Mouse (Mus musculus): Measurements from ENCODE around the gene Nup153.

Nup153 gene

GRCm38 (mm10) chr13:46727837-46728268 lies at the start of gene Nup153:
TSS of gene Nup153 (minus strand) at chr13:46727940.
- DNase-seq (ENCODE audit: low read depth, low spot score) = peak; percentile 99

GRCm38 (mm10) chr13:46777461-46777860 lies 49.7 kb upstream of the Nup153 start:
- DNase-seq (ENCODE audit: low read depth, low spot score) = no peak

- no peak for DNase-seq (ENCODE audit: low read depth, low spot score)
Measured at GRCm38 (mm10) chr13:46776636-46777305, 49.0 kb upstream of the Nup153 start.

GRCm38 (mm10) chr13:46774998-46775397 lies 47.3 kb upstream of the Nup153 start:
- DNase-seq (ENCODE audit: low read depth, low spot score) = no peak

GRCm38 (mm10) chr13:46772581-46772980 lies 44.8 kb upstream of the Nup153 start:
- no peak for DNase-seq (ENCODE audit: low read depth, low spot score)

- no peak for DNase-seq (ENCODE audit: low read depth, low spot score)
Measured at GRCm38 (mm10) chr13:46765361-46765760, 37.6 kb upstream of the Nup153 start.

GRCm38 (mm10) chr13:46763210-46763609 lies 35.5 kb upstream of the Nup153 start:
- DNase-seq (ENCODE audit: low read depth, low spot score) = no peak

GRCm38 (mm10) chr13:46760921-46761320 lies 33.2 kb upstream of the Nup153 start:
- no peak for DNase-seq (ENCODE audit: low read depth, low spot score)

GRCm38 (mm10) chr13:46759281-46759809 lies 31.6 kb upstream of the Nup153 start:
- DNase-seq (ENCODE audit: low read depth, low spot score) = no peak

- DNase-seq (ENCODE audit: low read depth, low spot score) = no peak
Measured at GRCm38 (mm10) chr13:46758627-46759026, 30.9 kb upstream of the Nup153 start.

- no peak for DNase-seq (ENCODE audit: low read depth, low spot score)
Measured at GRCm38 (mm10) chr13:46757946-46758345, 30.2 kb upstream of the Nup153 start.

GRCm38 (mm10) chr13:46753294-46753693 lies 25.6 kb upstream of the Nup153 start:
- no peak for DNase-seq (ENCODE audit: low read depth, low spot score)

GRCm38 (mm10) chr13:46752566-46753229 lies 25.0 kb upstream of the Nup153 start:
- DNase-seq (ENCODE audit: low read depth, low spot score) = no peak

- DNase-seq (ENCODE audit: low read depth, low spot score) = no peak
Measured at GRCm38 (mm10) chr13:46748138-46748873, 20.6 kb upstream of the Nup153 start.

GRCm38 (mm10) chr13:46743821-46744220 lies 16.1 kb upstream of the Nup153 start:
- no peak for DNase-seq (ENCODE audit: low read depth, low spot score)

- DNase-seq (ENCODE audit: low read depth, low spot score) = no peak
Measured at GRCm38 (mm10) chr13:46742367-46742766, 14.6 kb upstream of the Nup153 start.

GRCm38 (mm10) chr13:46739426-46739825 lies 11.7 kb upstream of the Nup153 start:
- no peak for DNase-seq (ENCODE audit: low read depth, low spot score)

- no peak for DNase-seq (ENCODE audit: low read depth, low spot score)
Measured at GRCm38 (mm10) chr13:46737482-46737881, 9.7 kb upstream of the Nup153 start.

GRCm38 (mm10) chr13:46736479-46736865 lies 8.7 kb upstream of the Nup153 start:
- no peak for DNase-seq (ENCODE audit: low read depth, low spot score)

GRCm38 (mm10) chr13:46735808-46736478 lies 8.2 kb upstream of the Nup153 start:
- no peak for DNase-seq (ENCODE audit: low read depth, low spot score)

- DNase-seq (ENCODE audit: low read depth, low spot score) = no peak
Measured at GRCm38 (mm10) chr13:46735219-46735807, 7.6 kb upstream of the Nup153 start.
